Mouse (Mus musculus): ENCODE data around the gene Glo1.
"Not testable (repeated sequence)": the region's sequence is repeated elsewhere in the genome, so short reads cannot be mapped to it uniquely, and the experiment has no call there.

Glo1 gene

DNA sequence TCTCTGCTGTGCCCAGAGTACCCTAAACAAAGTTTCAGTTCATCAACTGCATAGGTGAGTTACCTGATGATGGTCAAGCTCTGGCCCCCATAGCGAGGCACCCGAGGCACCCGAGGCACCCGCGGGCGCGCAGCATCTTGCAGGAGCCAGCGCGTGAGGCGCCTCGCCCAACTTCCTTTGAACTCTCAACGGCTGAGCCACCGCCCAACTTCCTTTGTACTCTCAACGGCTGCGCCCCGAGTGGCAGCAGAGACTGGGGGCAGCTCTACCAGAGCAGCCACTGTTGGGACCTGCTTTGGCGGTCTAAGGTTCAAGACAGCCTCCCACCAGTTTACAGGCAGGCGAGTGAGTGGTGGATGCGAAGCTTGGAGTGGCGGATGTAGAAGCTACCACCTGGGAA is at the start of gene Glo1:
Gene Glo1 (minus strand): TSS at position 153 of the 400 bp plus-strand sequence.
- DNase-seq (ENCODE audit: low read depth, low spot score), result not testable (repeated sequence)

DNA sequence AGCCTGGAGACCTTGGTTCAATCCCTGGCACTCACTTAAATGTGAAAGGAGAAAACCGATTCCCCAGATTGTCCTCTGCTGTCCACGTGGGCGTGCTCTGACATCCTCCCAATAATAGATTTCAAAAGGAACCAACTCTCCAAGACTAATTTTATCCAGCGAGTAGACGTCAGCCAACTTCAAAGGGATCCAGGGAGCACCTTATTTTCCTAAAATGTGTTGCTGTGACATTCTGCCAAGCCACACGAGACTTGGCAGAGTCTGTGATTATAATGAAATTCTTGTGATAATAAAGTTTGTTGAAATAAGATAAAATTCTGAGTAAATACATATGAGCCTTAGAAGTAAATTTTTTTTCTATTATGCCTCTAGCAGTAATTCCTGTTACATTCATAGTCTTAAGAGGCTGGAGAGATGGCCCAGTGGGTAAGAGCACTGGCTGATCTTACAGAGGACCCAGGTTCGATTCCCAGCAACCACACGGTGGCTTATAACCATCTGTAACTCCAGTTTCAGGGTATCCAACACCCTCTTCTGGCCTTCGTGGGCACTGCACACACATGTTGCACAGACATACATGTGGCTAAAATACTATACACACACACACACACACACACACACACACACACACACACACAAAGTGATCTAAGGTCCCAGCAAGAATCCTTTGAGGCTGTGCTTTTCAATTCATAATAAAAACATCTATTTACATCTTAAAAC is 48.5 kb upstream of the Glo1 start:
- no peak for DNase-seq (ENCODE audit: low read depth, low spot score)

DNA sequence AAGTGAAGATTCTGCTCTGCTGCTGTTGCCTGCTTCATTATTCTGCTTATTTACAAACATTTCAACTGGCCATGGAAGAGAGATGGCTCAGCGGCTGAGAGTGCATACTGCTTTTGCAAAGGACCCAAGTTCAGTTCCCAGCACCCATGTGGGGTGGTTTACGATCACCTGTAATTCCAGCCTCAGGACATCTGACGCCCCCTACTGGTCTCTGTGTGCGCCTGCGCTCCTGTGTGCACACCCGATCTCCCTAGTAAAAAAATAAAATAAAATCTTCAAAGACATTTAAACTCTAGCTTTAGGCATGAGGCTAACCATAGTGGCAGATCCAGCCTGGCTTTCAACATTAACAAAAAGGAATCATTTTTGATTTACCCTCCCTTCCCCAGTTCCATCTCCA is 46.4 kb upstream of the Glo1 start:
- DNase-seq (ENCODE audit: low read depth, low spot score), result no peak

- DNase-seq (ENCODE audit: low read depth, low spot score), result no peak
These were observed 45.9 kb upstream of the Glo1 start for GRCm38 (mm10) chr17:30672556-30672955.

- DNase-seq (ENCODE audit: low read depth, low spot score), result no peak
These were observed 38.2 kb upstream of the Glo1 start for GRCm38 (mm10) chr17:30664856-30665255.

DNA sequence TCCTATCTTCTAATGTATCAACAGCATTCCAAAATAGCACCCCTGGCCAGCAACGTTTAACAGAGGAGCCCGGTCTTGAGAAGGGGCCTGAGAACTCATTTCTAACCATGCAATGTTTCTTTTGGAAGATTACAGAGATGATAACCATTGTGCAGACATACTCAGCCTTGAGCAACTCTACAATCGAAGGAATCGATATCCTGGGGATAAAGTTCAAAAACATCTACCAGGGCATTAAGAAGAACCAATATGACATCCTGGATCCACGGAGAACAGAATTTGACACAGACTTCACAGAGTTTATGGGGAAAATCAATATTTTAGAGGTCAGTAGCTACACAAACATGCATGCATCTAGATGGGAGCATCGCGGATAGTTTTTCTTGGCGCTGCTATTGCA is 36.5 kb upstream of the Glo1 start:
- DNase-seq (ENCODE audit: low read depth, low spot score), result no peak

GRCm38 (mm10) chr17:30662131-30662530 is 35.5 kb upstream of the Glo1 start:
- DNase-seq (ENCODE audit: low read depth, low spot score), result no peak

DNA sequence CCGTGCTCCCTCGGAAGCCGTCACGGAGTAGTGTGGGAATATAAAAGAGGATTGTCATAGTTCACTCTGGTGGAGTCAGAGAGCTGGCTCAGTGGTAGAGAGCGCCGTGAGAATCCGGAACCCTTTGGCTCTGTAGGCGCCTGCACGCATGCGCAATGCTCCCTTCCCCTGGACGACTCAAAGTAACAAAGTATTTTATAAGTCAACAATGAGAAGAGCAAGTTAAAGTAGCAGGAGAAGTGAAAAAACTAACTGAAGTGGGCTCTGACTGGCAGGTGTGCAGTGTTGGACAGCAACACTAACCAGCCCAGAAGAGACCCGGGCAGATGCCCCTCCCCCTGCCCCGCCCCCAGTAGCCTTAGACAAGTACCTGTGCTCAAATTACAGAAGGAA is 31.5 kb upstream of the Glo1 start:
- peak; percentile 46 for DNase-seq (ENCODE audit: low read depth, low spot score)

DNA sequence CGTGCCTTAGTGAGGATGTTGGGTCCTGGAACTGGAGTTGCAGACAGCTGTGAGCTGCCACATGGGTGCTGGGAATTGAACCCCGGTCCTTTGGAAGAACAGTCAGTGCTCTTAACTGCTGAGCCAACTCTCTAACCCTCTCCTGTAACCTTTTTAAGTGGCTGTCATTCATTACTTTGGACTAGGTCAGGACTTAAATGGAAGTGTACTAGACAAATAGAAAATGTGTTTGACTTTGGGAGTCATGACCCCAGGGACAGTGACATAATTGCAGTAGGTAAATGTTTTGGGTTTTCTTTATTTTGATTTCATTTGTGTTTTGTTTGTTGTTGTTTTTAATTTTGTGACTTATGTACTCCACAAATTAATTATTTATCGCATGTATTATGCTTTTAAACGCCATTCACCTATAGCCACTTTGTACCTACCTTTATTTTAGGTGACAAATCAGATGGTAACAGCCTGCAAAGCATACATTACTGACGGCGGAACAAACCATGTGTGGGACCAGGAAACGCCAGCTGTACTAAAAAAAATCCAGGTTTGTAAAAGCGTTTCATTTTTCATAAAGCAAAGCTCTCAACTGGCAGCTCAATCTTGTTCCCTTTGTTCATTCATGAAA is 31.0 kb upstream of the Glo1 start:
- DNase-seq (ENCODE audit: low read depth, low spot score), result no peak

- no peak for DNase-seq (ENCODE audit: low read depth, low spot score)
These were observed 26.3 kb upstream of the Glo1 start for GRCm38 (mm10) chr17:30653010-30653409.

GRCm38 (mm10) chr17:30648770-30649169 is 22.1 kb upstream of the Glo1 start:
- DNase-seq (ENCODE audit: low read depth, low spot score), result no peak

DNA sequence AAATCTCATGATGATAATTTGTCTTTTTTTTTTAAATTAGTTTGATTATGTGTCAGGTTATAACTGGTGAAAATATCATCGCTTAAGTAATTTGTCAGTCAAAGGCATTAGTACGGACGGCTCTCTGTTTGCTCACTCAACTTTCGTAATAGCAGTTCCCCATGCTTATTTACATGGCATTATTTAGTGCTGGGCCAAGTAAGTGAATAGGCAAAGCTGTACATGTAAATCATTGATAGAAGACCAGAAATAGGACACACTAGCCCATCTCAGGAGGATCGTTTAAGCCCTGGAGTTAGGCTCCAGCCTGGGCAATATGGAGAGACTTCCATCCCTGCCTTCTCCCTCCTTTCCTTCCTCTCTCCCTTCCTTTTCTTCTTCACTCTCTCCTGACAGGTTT is 14.2 kb upstream of the Glo1 start:
- no peak for DNase-seq (ENCODE audit: low read depth, low spot score)

DNA sequence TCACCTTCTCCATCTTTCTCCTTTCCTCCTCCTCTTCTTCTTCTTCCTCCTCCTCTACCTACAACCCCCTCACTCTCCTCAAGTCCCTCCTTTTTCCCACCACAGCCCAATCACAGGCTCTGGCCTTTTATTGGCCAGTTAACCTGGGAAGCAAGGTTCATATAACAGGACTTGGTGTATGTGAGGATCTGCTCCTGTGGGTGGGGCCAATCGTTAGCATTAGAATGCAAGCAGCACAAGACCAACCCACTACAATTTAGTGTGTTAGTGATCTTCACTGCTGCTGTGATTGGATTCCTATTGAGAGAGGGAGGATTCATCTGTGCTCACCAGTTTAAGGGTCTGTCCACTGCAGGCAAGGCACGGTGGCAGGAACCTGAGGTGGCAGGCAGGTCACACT is 12.3 kb upstream of the Glo1 start:
- DNase-seq (ENCODE audit: low read depth, low spot score), result no peak

GRCm38 (mm10) chr17:30637714-30638113 is 11.0 kb upstream of the Glo1 start:
- DNase-seq (ENCODE audit: low read depth, low spot score), result no peak

DNA sequence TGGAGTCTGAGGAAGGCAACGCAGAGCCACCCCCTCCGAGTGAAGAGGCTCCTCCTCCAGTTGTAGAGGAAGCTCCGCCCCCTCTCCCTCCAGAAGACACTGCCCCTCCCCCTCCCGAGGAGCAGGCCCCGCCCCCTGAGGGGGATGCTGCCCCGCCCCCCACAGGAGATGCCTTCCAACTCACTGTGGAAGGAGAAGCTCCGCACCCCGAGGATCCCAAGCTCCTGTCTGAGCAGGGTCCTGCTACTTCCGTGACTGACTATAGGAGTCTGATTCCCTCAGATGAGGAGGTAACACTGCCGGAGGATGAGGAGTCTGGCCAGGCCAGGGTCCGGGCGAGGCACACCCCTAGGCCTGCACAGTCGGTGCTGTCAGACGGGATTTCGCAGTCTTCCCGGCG is 8.7 kb upstream of the Glo1 start:
- no peak for DNase-seq (ENCODE audit: low read depth, low spot score)

GRCm38 (mm10) chr17:30624132-30624531 is 2.5 kb downstream of the Glo1 start, which contains the start of gene Dnah8:
Dnah8 (plus strand) TSS chr17:30624354.
- DNase-seq (ENCODE audit: low read depth, low spot score), result not testable (repeated sequence)

DNA sequence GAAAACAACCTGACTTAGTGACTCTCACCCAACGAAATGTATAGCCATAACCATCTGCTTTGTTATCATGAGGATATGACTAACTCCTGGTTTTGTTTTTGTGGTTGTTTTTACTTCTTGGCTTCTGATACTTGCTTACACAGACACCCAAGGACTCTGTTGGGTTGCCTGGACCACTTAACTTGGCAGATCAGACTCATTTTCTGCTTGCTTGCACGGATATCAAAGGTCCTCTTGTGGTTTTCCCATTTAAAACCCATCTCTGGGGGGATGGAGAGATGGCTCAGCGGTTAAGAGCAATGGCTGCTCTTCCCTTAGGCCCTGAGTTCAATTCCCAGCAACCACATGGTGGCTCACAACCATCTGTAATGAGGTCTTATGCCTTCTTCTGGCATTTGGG is 3.5 kb downstream of the Glo1 start:
- no peak for DNase-seq (ENCODE audit: low read depth, low spot score)

DNA sequence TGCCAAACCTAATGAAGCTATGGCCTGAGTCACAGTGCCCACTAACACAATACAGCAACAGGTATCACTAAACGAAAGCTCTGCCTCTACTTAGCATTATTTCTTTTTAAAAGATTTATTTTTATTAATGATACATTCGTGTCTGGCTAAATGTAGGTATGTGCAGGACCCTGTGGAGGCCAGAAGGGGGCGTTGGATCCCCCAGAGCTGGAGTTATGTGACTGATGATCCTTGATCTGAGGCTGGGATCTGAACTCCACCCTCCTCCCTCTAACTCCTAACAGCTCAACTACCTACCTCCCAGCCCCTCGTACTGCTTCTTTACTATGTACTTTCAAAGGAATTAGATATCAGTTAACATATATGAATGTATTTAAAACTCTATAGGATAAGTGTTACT is 5.2 kb downstream of the Glo1 start:
- no peak for DNase-seq (ENCODE audit: low read depth, low spot score)

DNA sequence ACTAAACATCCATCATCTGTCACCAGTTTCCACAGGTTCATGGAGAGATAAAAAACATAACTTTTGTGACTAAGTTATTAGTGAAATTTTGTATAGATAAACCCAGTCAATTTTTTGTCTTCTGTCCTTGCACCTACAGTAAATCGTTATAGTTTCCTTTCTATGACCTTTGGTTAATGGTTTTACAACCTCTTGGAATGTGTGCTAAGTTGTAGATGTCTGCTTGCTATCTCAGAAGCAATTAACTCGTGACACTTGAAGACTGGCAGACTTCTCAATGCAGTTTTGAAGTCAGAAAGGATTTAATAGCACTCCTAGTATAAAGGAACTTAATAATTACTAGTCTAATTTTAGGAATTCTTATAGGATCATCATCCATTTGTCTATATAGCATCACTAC is 6.1 kb downstream of the Glo1 start:
- DNase-seq (ENCODE audit: low read depth, low spot score), result no peak

DNA sequence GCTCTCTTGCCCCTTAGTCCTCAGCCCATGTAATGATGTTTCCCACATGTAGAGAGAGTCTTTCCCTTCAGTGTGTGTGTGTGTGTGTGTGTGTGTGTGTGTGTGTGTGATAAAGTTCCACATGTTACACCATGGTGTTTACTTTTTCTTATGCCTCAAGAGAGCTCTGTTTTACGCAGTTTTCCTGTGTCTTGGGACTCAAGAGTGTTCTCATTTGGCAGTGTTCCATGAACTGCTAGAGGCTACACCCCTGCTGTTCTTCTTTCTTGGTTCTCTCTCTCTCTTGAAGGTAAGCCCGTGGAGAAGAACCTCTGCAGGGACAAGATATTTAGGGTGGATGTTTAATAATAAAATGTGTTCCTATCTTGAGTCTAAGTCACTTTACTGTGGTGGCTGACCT is 7.5 kb downstream of the Glo1 start:
- DNase-seq (ENCODE audit: low read depth, low spot score), result no peak

DNA sequence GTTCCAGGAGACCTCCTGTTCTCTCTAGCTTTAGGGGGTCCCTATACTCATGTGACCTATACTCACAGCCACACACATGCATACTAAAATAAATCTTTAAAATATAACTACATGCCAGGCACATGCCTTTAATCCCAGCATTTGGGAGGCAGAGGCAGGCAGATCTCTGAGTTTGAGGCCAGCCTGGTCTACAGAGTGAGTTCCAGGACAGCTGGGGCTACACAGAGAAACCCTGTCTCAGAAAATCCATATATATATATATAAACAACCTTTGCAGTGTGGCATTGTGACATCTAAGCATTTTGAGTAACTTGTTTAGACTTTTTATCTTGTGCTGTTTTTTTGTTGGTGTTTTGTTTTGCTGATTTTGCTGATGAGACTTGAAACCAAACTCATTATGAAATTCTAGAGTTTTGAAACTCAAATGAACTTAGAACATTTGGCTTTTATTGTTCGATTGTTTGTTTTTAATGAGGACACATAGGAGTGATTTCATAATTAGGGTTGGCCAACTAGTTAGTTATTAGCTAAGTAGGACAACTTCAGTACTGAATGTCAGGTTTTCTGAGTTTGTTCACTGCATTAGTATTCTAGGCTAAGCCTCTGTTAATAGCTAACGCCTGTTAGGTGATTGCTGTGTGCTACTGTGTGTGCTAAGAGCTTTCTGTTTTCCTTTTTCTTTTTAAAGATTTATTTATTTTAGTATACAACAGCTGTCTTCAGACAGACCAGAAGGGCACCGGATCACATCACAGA is 8.4 kb downstream of the Glo1 start:
- no peak for DNase-seq (ENCODE audit: low read depth, low spot score)

- no peak for DNase-seq (ENCODE audit: low read depth, low spot score)
These were observed 10.5 kb downstream of the Glo1 start for GRCm38 (mm10) chr17:30616203-30616602.

DNA sequence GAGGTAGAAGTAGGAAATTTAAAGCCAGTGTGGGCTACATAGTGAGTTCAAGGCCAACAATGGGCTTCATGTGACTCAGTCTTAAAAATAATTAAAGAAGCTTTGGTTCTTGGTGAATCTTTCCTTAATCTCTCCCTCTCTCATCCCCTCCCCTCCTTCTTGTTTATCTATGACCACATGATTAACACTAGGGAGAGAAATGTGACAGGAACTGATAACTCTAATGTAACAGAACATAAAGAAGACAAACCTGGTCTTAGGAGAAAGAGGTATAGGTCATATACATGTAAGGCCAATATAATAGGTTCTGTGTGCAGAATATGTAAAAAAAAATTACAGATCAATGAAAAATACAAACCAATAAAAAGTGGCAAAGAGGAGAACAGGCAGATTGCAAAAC is 13.3 kb downstream of the Glo1 start:
- DNase-seq (ENCODE audit: low read depth, low spot score), result no peak

Data from embryo, embryonic 11.5 days (tissue).